Mouse (Mus musculus) stomach, postnatal 0 days (tissue): ENCODE results near the gene Mybpc2. TPM values are rescaled to one million over a fixed set of nuclear protein-coding genes. Genes with fewer than 3 reads are reported as not detected.

Experiments used
- ATAC-seq: fragments of 200-750 bp; cut with Nextera tagmentation; 2 replicates; pipeline ENCODE4 v1.8.0; 2017; ENCODE audit not compliant: low FRiP score, low TSS enrichment
- DNase-seq: peaks from one replicate; pipeline ENCODE4 v3.0.0-alpha.2; 2016; ENCODE audit warnings: low spot score
- H3K27ac ChIP-seq: fragments of 300-500 bp; sonication (generic); replicated peaks from 2 replicates; pipeline ENCODE4 v1.5.1; 2014; ENCODE audit warnings: mild to moderate bottlenecking, control low read depth
- H3K27me3 ChIP-seq: fragments of 300-500 bp; sonication (generic); 2 replicates; pipeline ENCODE4 v1.6.1; 2014; ENCODE audit warnings: low read length; ENCODE audit not compliant: control insufficient read depth, insufficient read depth
- H3K36me3 ChIP-seq: fragments of 300-500 bp; sonication (generic); 2 replicates; pipeline ENCODE4 v1.6.1; 2014; ENCODE audit warnings: low read length, mixed read lengths; ENCODE audit not compliant: control insufficient read depth, insufficient read depth
- H3K4me1 ChIP-seq: fragments of 300-500 bp; sonication (generic); replicated peaks from 2 replicates; pipeline ENCODE4 v1.6.1; 2014; ENCODE audit warnings: antibody characterized with exemption; ENCODE audit not compliant: control insufficient read depth, insufficient read depth
- H3K4me2 ChIP-seq: fragments of 300-500 bp; sonication (generic); replicated peaks from 2 replicates; pipeline ENCODE4 v1.6.1; 2014; ENCODE audit warnings: low read depth, mild to moderate bottlenecking, control low read depth, moderate library complexity
- H3K4me3 ChIP-seq: fragments of 300-500 bp; sonication (generic); 2 replicates; pipeline ENCODE4 v1.5.1; 2014; ENCODE audit warnings: low read depth, low read length, control low read depth
- H3K9ac ChIP-seq: fragments of 300-500 bp; sonication (generic); 2 replicates; pipeline ENCODE4 v1.6.1; 2014; ENCODE audit warnings: mild to moderate bottlenecking, low read length, control low read depth, mixed read lengths
- H3K9me3 ChIP-seq: fragments of 300-500 bp; sonication (generic); 2 replicates; pipeline ENCODE4 v1.6.1; 2016; ENCODE audit warnings: low read length; ENCODE audit not compliant: control insufficient read depth
- CTCF ChIP-seq: IDR thresholded peaks from 2 replicates; pipeline ENCODE4 v1.5.1; 2016; ENCODE audit warnings: antibody characterized with exemption, low read depth, mild to moderate bottlenecking, moderate library complexity
- EP300 ChIP-seq: optimal IDR thresholded peaks from 2 replicates; pipeline ENCODE3; 2016; ENCODE audit warnings: antibody characterized with exemption
- WGBS: fragments of 180-500 bp; shearing (Covaris S2); extraction: QIAGEN DNeasy Blood & Tissue Kit; methylation state at CpG from one replicate; pipeline ENCODE4 v1.1.7; 2014; 5-methylcytosine and 5-hydroxymethylcytosine counted together
- polyA plus RNA-seq: library from polyadenylated mRNA; unstranded; fragments of >200 nt; fragmentation: Nextera tagmentation; extraction: Ambion mirVana; gene quantifications from 2 replicates; pipeline ENCODE4 v1.2.1, GENCODE M21; 2015

Mybpc2 gene
- polyA plus RNA-seq, 1 experiment from 2014 or later, result 0.32 TPM

GRCm38 (mm10) chr7:44464511-44464910, 59.9 kb downstream of the Mybpc2 start:
- peaks cover 10% of the 10 kb centered on the region for H3K27me3 ChIP-seq
- WGBS, result 27% methylated on average over 4 of the region's 4 CpGs
- peak; percentile 13 for DNase-seq

GRCm38 (mm10) chr7:44463556-44464225, 60.8 kb downstream of the Mybpc2 start:
- no peaks in the 10 kb centered on the region for H3K36me3 ChIP-seq
- TF ChIP-seq CTCF, result no peak
- TF ChIP-seq EP300, result no peak
- DNase-seq (no peak), ATAC-seq (no peak)
- no peak overlapping the region for H3K4me2 ChIP-seq
- peaks cover 10% of the 10 kb centered on the region for H3K27me3 ChIP-seq
- WGBS, result 81% methylated on average over 10 of the region's 10 CpGs
- no peaks in the 10 kb centered on the region for H3K9me3 ChIP-seq
- no peak overlapping the region for H3K27ac ChIP-seq
- H3K4me1 ChIP-seq, result no peaks in the 10 kb centered on the region
- no peak overlapping the region for H3K4me3 ChIP-seq
- no peak overlapping the region for H3K9ac ChIP-seq

More at GRCm38 (mm10) chr7:44464511-44464910, 59.9 kb downstream of the Mybpc2 start:
- Histone ChIP-seq H3K4me2 (no peak overlapping the region), H3K36me3 (no peaks in the 10 kb centered on the region), H3K9ac (no peak overlapping the region), H3K4me3 (no peak overlapping the region), H3K9me3 (no peaks in the 10 kb centered on the region), H3K27ac (no peak overlapping the region), H3K4me1 (no peaks in the 10 kb centered on the region)
- no peak for ATAC-seq
- TF ChIP-seq CTCF, result no peak
- TF ChIP-seq EP300, result no peak

GRCm38 (mm10) chr7:44463056-44463425, 61.4 kb downstream of the Mybpc2 start:
- TF ChIP-seq EP300, result no peak
- Histone ChIP-seq H3K4me1 (no peaks in the 10 kb centered on the region), H3K36me3 (no peaks in the 10 kb centered on the region), H3K27ac (no peak overlapping the region), H3K9ac (no peak overlapping the region), H3K27me3 (peaks cover 10% of the 10 kb centered on the region), H3K4me3 (no peak overlapping the region), H3K4me2 (no peak overlapping the region), H3K9me3 (no peaks in the 10 kb centered on the region)
- 27% methylated on average over 8 of the region's 8 CpGs for WGBS
- DNase-seq (no peak), ATAC-seq (no peak)

- no peak overlapping the region for H3K9ac ChIP-seq
- no peak overlapping the region for H3K27ac ChIP-seq
- no peaks in the 10 kb centered on the region for H3K36me3 ChIP-seq
- peaks cover 10% of the 10 kb centered on the region for H3K27me3 ChIP-seq
- no peaks in the 10 kb centered on the region for H3K9me3 ChIP-seq
- WGBS, result 13% methylated on average over 76 of the region's 77 CpGs
- ATAC-seq (no peak), DNase-seq (peak; percentile 74)
- no peak overlapping the region for H3K4me2 ChIP-seq
- H3K4me3 ChIP-seq, result no peak overlapping the region; the same call in 1 of the 2 replicates
- TF ChIP-seq CTCF (peak; percentile 64), EP300 (no peak)
- H3K4me1 ChIP-seq, result no peaks in the 10 kb centered on the region
Observed at GRCm38 (mm10) chr7:44462218-44463055, 62.0 kb downstream of the Mybpc2 start.

GRCm38 (mm10) chr7:44461503-44462217, 62.8 kb downstream of the Mybpc2 start:
- 56% methylated on average over 50 of the region's 57 CpGs for WGBS
- TF ChIP-seq CTCF (no peak), EP300 (no peak)
- no peak overlapping the region for H3K4me2 ChIP-seq
- DNase-seq (no peak), ATAC-seq (no peak)
- H3K4me1 ChIP-seq, result no peaks in the 10 kb centered on the region
- no peaks in the 10 kb centered on the region for H3K9me3 ChIP-seq
- H3K27ac ChIP-seq, result no peak overlapping the region
- H3K27me3 ChIP-seq, result peaks cover 10% of the 10 kb centered on the region
- H3K36me3 ChIP-seq, result no peaks in the 10 kb centered on the region
- H3K4me3 ChIP-seq, result no peak overlapping the region
- no peak overlapping the region for H3K9ac ChIP-seq
